Mouse (Mus musculus) MEL (cell line): ENCODE measurements around the gene Vgll4.

ENCODE experiments used
- CHD2 ChIP-seq: IDR thresholded peaks from 2 replicates; pipeline ENCODE4 v1.6.1; 2011; ENCODE audit warnings: low read length, improper control_type of control experiment
- CTCF ChIP-seq, 3 experiments: IDR thresholded peaks in 2 of 3; conservative IDR thresholded peaks in 1 of 3; 2 replicates each; pipeline ENCODE4 v1.5.1; 2011 to 2012; ENCODE audit warnings: low read length in 3 of 3, low read depth in 2 of 3, mild to moderate bottlenecking in 2 of 3, improper control_type of control experiment in 1 of 3, inconsistent platforms in 1 of 3, mixed read lengths in 1 of 3, moderate library complexity in 1 of 3; ENCODE audit not compliant: control insufficient read depth in 1 of 3, insufficient read depth in 1 of 3, poor library complexity in 1 of 3, severe bottlenecking in 1 of 3
- E2F4 ChIP-seq: IDR thresholded peaks from 2 replicates; pipeline ENCODE4 v1.6.1; 2011; ENCODE audit warnings: low read depth, low read length, improper control_type of control experiment, borderline replicate concordance
- EP300 ChIP-seq, 2 experiments: IDR thresholded peaks; 2 replicates each; pipeline ENCODE4 v1.6.1; 2011; ENCODE audit warnings: improper control_type of control experiment in 2 of 2, low read length in 2 of 2, low read depth in 1 of 2, mild to moderate bottlenecking in 1 of 2
- JUND ChIP-seq: IDR thresholded peaks from 2 replicates; pipeline ENCODE4 v1.6.1; 2011; ENCODE audit warnings: low read depth, mild to moderate bottlenecking, improper control_type of control experiment, low read length
- MAFK ChIP-seq: IDR thresholded peaks from 2 replicates; pipeline ENCODE4 v1.6.1; 2011; ENCODE audit warnings: low read depth, mild to moderate bottlenecking, low read length, improper control_type of control experiment, borderline replicate concordance
- MAZ ChIP-seq: IDR thresholded peaks from 2 replicates; pipeline ENCODE4 v1.6.1; 2012; ENCODE audit warnings: low read depth, mild to moderate bottlenecking, inconsistent platforms, low read length, improper control_type of control experiment
- MYC ChIP-seq: IDR thresholded peaks from 2 replicates; pipeline ENCODE4 v1.6.1; 2011; ENCODE audit warnings: low read depth, mild to moderate bottlenecking, low read length, improper control_type of control experiment, moderate library complexity
- POLR2A ChIP-seq, 2 experiments: IDR thresholded peaks; 2 replicates each; pipeline ENCODE4 v1.6.1; 2011 to 2012; ENCODE audit warnings: low read length in 2 of 2, mild to moderate bottlenecking in 2 of 2, control low read depth in 1 of 2, improper control_type of control experiment in 1 of 2, low read depth in 1 of 2, moderate library complexity in 1 of 2; ENCODE audit not compliant: control insufficient read depth in 1 of 2, insufficient read depth in 1 of 2, poor library complexity in 1 of 2
- POLR2AphosphoS5 ChIP-seq: IDR thresholded peaks from 2 replicates; pipeline ENCODE4 v1.6.1; 2012; ENCODE audit warnings: low read depth, borderline replicate concordance, mild to moderate bottlenecking, inconsistent platforms, low read length, moderate library complexity, mixed read lengths
- RCOR1 ChIP-seq: IDR thresholded peaks from 2 replicates; pipeline ENCODE4 v1.6.1; 2012; ENCODE audit warnings: low read depth, mild to moderate bottlenecking, inconsistent platforms, low read length, improper control_type of control experiment
- TCF12 ChIP-seq: IDR thresholded peaks from 2 replicates; pipeline ENCODE4 v1.6.1; 2014; ENCODE audit warnings: low read depth, mild to moderate bottlenecking, inconsistent platforms, low read length, improper control_type of control experiment, moderate library complexity
- USF1 ChIP-seq: IDR thresholded peaks from 2 replicates; pipeline ENCODE4 v1.6.1; 2014; ENCODE audit warnings: low read depth, mild to moderate bottlenecking, inconsistent platforms, low read length, improper control_type of control experiment, moderate library complexity
- ZNF384 ChIP-seq: IDR thresholded peaks from 2 replicates; pipeline ENCODE4 v1.6.1; 2012; ENCODE audit warnings: low read depth, mild to moderate bottlenecking, inconsistent platforms, low read length, improper control_type of control experiment

DNA sequence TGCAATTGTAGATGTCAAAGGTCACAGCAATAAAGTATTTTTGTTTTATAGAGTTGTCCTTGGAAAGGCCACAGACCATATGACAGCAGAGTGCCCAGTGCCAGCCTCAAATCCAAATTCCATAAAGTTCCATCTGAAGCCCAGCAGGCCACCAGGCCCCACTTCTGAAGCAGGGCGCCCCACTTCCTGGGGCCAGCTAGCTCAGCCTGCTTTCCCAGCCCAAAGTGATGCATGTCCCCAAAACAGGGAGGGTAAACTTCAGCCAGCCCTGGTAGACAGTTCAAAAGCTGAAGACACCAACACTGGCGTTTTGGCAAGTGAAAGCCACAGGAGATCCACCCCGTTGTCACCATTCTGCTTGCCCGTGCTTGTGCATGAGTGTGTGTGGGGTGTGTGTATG is 157.0 kb downstream of the Vgll4 start:
- TF ChIP-seq CHD2, result no peak
- TF ChIP-seq MAZ, result no peak
- TF ChIP-seq USF1, result no peak
- no peak for TF ChIP-seq POLR2A (IDR thresholded peaks at IDR 0.05; ENCODE audit: control insufficient read depth in 1 of 2, insufficient read depth in 1 of 2, low read depth in 1 of 2, low read length in 2 of 2, poor library complexity in 1 of 2)
- TF ChIP-seq MAFK, result no peak
- no peak for TF ChIP-seq JUND
- no peak for TF ChIP-seq CTCF (IDR thresholded peaks at IDR 0.05 in 2 of 3, conservative IDR thresholded peaks at IDR 0.05 in 1 of 3; ENCODE audit: control insufficient read depth in 1 of 3, insufficient read depth in 1 of 3, low read depth in 2 of 3, low read length in 3 of 3, poor library complexity in 1 of 3, severe bottlenecking in 1 of 3)
- no peak for TF ChIP-seq RCOR1
- no peak for TF ChIP-seq POLR2AphosphoS5
- TF ChIP-seq ZNF384, result no peak
- no peak for TF ChIP-seq TCF12
- no peak for TF ChIP-seq MYC
- TF ChIP-seq EP300 (IDR thresholded peaks at IDR 0.05; ENCODE audit: low read depth in 1 of 2, low read length in 2 of 2), result no peak
- no peak for TF ChIP-seq E2F4
